Mouse (Mus musculus): ENCODE measurements at regions not wholly inside any gene's neighbourhood (a gene's known extent, or its start where the extent isn't known, plus 50 kb on each side); places are given as distances from the start of the nearest gene placed in this dataset.

DNA sequence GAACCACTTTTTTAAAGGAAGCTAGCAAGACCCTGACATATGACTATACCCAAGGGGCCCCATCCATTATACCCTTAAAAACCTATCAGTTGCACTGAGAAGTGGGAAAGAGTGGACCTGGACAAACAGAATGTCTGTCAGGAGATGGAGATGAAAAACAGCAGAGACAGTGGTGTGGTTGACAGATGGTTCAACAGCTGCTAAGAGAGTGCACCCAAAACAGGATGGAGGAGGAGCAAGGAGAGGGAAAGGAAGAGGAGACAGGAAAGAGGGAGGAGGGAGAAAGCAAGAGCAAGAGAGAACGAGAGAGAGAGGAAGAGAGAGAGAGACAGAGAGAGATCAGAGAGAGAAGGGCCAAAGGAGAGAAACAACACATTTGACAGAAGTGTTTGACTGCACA is 292.8 kb upstream of the Zmiz1 start:
- Histone ChIP-seq H3K27ac (ENCODE audit: insufficient read depth, low read depth, low read length, poor library complexity, severe bottlenecking) (no peak overlapping the region), H3K4me1 (ENCODE audit: control insufficient read depth in 2 of 2, insufficient read depth in 2 of 2, low read length in 2 of 2, poor library complexity in 1 of 2) (no peaks in the 10 kb centered on the region), H3K9me3 (ENCODE audit: control insufficient read depth, insufficient read depth, low read depth, low read length) (no peaks in the 10 kb centered on the region), H3K4me3 (ENCODE audit: insufficient read depth in 1 of 2, low read depth in 1 of 2, low read length in 2 of 2, poor library complexity in 1 of 2, severe bottlenecking in 1 of 2) (no peak overlapping the region), H3K9ac (ENCODE audit: insufficient read depth, low read depth, low read length, poor library complexity, severe bottlenecking) (no peak overlapping the region), H3K36me3 (ENCODE audit: control insufficient read depth, insufficient read depth, low read length, poor library complexity, severe bottlenecking) (no peaks in the 10 kb centered on the region)
- in situ Hi-C loops (cut with MboI; ENCODE audit: low sequenced_read_pairs in 2 of 2, unreplicated experiment in 2 of 2), result no loop called here
- TF ChIP-seq ZC3H11A (IDR thresholded peaks at IDR 0.05; ENCODE audit: borderline replicate concordance, low read depth, low read length) (no peak), CHD2 (IDR thresholded peaks at IDR 0.05; ENCODE audit: low read depth, low read length) (no peak), MAFK (IDR thresholded peaks at IDR 0.05; ENCODE audit: insufficient read depth, low read depth, low read length) (no peak), HCFC1 (IDR thresholded peaks at IDR 0.05; ENCODE audit: borderline replicate concordance, insufficient read depth, low read length) (no peak), ZNF384 (IDR thresholded peaks at IDR 0.05; ENCODE audit: low read depth, low read length) (no peak)
- no peak for DNase-seq (ENCODE audit: low read depth, low spot score)

DNA sequence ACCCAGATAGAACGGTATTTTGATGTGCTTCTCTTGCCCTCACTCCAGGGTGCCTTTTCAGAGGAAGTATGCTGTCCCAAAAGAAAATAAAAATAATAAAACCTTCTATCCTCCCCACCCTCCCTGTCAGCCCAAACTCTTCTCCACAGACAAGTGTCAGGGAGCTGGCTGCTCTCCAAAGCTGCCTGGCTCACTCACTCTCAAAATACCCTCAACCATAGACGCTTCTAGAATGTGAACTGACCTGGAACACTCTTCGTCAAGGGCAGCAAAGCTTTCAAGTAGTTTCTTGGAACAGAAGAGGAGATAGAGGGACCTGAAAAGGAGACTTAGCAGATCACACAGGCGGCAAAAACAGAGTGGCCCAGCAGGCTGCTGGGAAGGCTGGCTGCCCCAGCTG is 291.4 kb upstream of the Zmiz1 start:
- Histone ChIP-seq H3K36me3 (ENCODE audit: control insufficient read depth, insufficient read depth, low read length, poor library complexity, severe bottlenecking) (no peaks in the 10 kb centered on the region), H3K27ac (ENCODE audit: insufficient read depth, low read depth, low read length, poor library complexity, severe bottlenecking) (no peak overlapping the region), H3K9ac (ENCODE audit: insufficient read depth, low read depth, low read length, poor library complexity, severe bottlenecking) (no peak overlapping the region), H3K4me1 (ENCODE audit: control insufficient read depth in 2 of 2, insufficient read depth in 2 of 2, low read length in 2 of 2, poor library complexity in 1 of 2) (no peaks in the 10 kb centered on the region), H3K9me3 (ENCODE audit: control insufficient read depth, insufficient read depth, low read depth, low read length) (no peaks in the 10 kb centered on the region), H3K4me3 (ENCODE audit: insufficient read depth in 1 of 2, low read depth in 1 of 2, low read length in 2 of 2, poor library complexity in 1 of 2, severe bottlenecking in 1 of 2) (no peak overlapping the region)
- in situ Hi-C loops (cut with MboI; ENCODE audit: low sequenced_read_pairs in 2 of 2, unreplicated experiment in 2 of 2), result no loop called here
- DNase-seq (ENCODE audit: low read depth, low spot score), result no peak
- TF ChIP-seq ZC3H11A (IDR thresholded peaks at IDR 0.05; ENCODE audit: borderline replicate concordance, low read depth, low read length) (no peak), ZNF384 (IDR thresholded peaks at IDR 0.05; ENCODE audit: low read depth, low read length) (no peak), CHD2 (IDR thresholded peaks at IDR 0.05; ENCODE audit: low read depth, low read length) (no peak), MAFK (IDR thresholded peaks at IDR 0.05; ENCODE audit: insufficient read depth, low read depth, low read length) (no peak), HCFC1 (IDR thresholded peaks at IDR 0.05; ENCODE audit: borderline replicate concordance, insufficient read depth, low read length) (no peak)

DNA sequence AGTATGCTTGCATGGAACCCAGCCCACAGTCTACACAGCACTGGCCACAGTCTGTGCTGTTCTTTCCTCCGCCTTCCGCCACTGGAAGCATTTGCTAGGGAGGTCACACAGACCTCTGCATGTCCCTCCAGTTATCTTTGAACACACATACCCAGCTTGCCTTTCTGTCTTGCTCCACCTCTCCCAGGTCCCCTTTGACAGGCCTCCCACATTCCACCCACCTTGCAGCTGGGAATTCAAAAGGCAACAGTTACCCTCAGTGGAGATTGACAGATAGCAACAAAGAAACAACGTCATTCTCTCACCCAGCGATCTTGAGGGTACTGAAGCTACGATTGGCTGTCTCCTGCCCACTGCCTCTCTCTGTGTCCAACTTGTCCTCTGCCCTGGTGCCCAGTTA is 290.7 kb upstream of the Zmiz1 start:
- Histone ChIP-seq H3K4me3 (ENCODE audit: insufficient read depth in 1 of 2, low read depth in 1 of 2, low read length in 2 of 2, poor library complexity in 1 of 2, severe bottlenecking in 1 of 2) (no peak overlapping the region), H3K9me3 (ENCODE audit: control insufficient read depth, insufficient read depth, low read depth, low read length) (no peaks in the 10 kb centered on the region), H3K27ac (ENCODE audit: insufficient read depth, low read depth, low read length, poor library complexity, severe bottlenecking) (no peak overlapping the region), H3K9ac (ENCODE audit: insufficient read depth, low read depth, low read length, poor library complexity, severe bottlenecking) (no peak overlapping the region), H3K36me3 (ENCODE audit: control insufficient read depth, insufficient read depth, low read length, poor library complexity, severe bottlenecking) (no peaks in the 10 kb centered on the region), H3K4me1 (ENCODE audit: control insufficient read depth in 2 of 2, insufficient read depth in 2 of 2, low read length in 2 of 2, poor library complexity in 1 of 2) (no peaks in the 10 kb centered on the region)
- TF ChIP-seq MAFK (IDR thresholded peaks at IDR 0.05; ENCODE audit: insufficient read depth, low read depth, low read length), result no peak
- in situ Hi-C loops (cut with MboI; ENCODE audit: low sequenced_read_pairs in 2 of 2, unreplicated experiment in 2 of 2), result no loop called here
- no peak for DNase-seq (ENCODE audit: low read depth, low spot score)

- no peaks in the 10 kb centered on the region for H3K36me3 ChIP-seq (ENCODE audit: control insufficient read depth, insufficient read depth, low read length, poor library complexity, severe bottlenecking)
- DNase-seq (ENCODE audit: low read depth, low spot score), result no peak
- H3K4me3 ChIP-seq (ENCODE audit: insufficient read depth in 1 of 2, low read depth in 1 of 2, low read length in 2 of 2, poor library complexity in 1 of 2, severe bottlenecking in 1 of 2), result no peak overlapping the region
- H3K4me1 ChIP-seq (ENCODE audit: control insufficient read depth in 2 of 2, insufficient read depth in 2 of 2, low read length in 2 of 2, poor library complexity in 1 of 2), result no peaks in the 10 kb centered on the region
- H3K9ac ChIP-seq (ENCODE audit: insufficient read depth, low read depth, low read length, poor library complexity, severe bottlenecking), result no peak overlapping the region
- H3K9me3 ChIP-seq (ENCODE audit: control insufficient read depth, insufficient read depth, low read depth, low read length), result no peaks in the 10 kb centered on the region
- no peak for TF ChIP-seq CHD2 (IDR thresholded peaks at IDR 0.05; ENCODE audit: low read depth, low read length)
- TF ChIP-seq MAFK (IDR thresholded peaks at IDR 0.05; ENCODE audit: insufficient read depth, low read depth, low read length), result no peak
- no peak for TF ChIP-seq ZNF384 (IDR thresholded peaks at IDR 0.05; ENCODE audit: low read depth, low read length)
- TF ChIP-seq ZC3H11A (IDR thresholded peaks at IDR 0.05; ENCODE audit: borderline replicate concordance, low read depth, low read length), result no peak
- no peak for TF ChIP-seq HCFC1 (IDR thresholded peaks at IDR 0.05; ENCODE audit: borderline replicate concordance, insufficient read depth, low read length)
- no peak overlapping the region for H3K27ac ChIP-seq (ENCODE audit: insufficient read depth, low read depth, low read length, poor library complexity, severe bottlenecking)
- in situ Hi-C loops (cut with MboI; ENCODE audit: low sequenced_read_pairs in 2 of 2, unreplicated experiment in 2 of 2), result no loop called here
Measured at GRCm38 (mm10) chr14:25173281-25173680, 285.7 kb upstream of the Zmiz1 start.

GRCm38 (mm10) chr14:25173873-25174272 is 285.1 kb upstream of the Zmiz1 start:
- no peaks in the 10 kb centered on the region for H3K36me3 ChIP-seq (ENCODE audit: control insufficient read depth, insufficient read depth, low read length, poor library complexity, severe bottlenecking)
- no peak overlapping the region for H3K9ac ChIP-seq (ENCODE audit: insufficient read depth, low read depth, low read length, poor library complexity, severe bottlenecking)
- in situ Hi-C loops (cut with MboI; ENCODE audit: low sequenced_read_pairs in 2 of 2, unreplicated experiment in 2 of 2), result no loop called here
- TF ChIP-seq ZC3H11A (IDR thresholded peaks at IDR 0.05; ENCODE audit: borderline replicate concordance, low read depth, low read length) (no peak), CHD2 (IDR thresholded peaks at IDR 0.05; ENCODE audit: low read depth, low read length) (no peak), MAFK (IDR thresholded peaks at IDR 0.05; ENCODE audit: insufficient read depth, low read depth, low read length) (no peak), HCFC1 (IDR thresholded peaks at IDR 0.05; ENCODE audit: borderline replicate concordance, insufficient read depth, low read length) (no peak), ZNF384 (IDR thresholded peaks at IDR 0.05; ENCODE audit: low read depth, low read length) (no peak)
- no peaks in the 10 kb centered on the region for H3K4me1 ChIP-seq (ENCODE audit: control insufficient read depth in 2 of 2, insufficient read depth in 2 of 2, low read length in 2 of 2, poor library complexity in 1 of 2)
- H3K4me3 ChIP-seq (ENCODE audit: insufficient read depth in 1 of 2, low read depth in 1 of 2, low read length in 2 of 2, poor library complexity in 1 of 2, severe bottlenecking in 1 of 2), result no peak overlapping the region
- H3K27ac ChIP-seq (ENCODE audit: insufficient read depth, low read depth, low read length, poor library complexity, severe bottlenecking), result no peak overlapping the region
- H3K9me3 ChIP-seq (ENCODE audit: control insufficient read depth, insufficient read depth, low read depth, low read length), result no peaks in the 10 kb centered on the region
- DNase-seq (ENCODE audit: low read depth, low spot score), result no peak
